Mouse (Mus musculus) embryonic fibroblast, embryonic 13.5 days (primary cell): ENCODE results near the gene Ces1f.

ENCODE experiments used
- CTCF ChIP-seq: IDR thresholded peaks from 2 replicates; pipeline ENCODE4 v1.5.1; 2011; ENCODE audit warnings: mild to moderate bottlenecking, control low read depth, low read length, moderate library complexity, borderline replicate concordance; ENCODE audit not compliant: insufficient read depth
- POLR2A ChIP-seq: IDR thresholded peaks from 2 replicates; pipeline ENCODE4 v1.6.1; 2011; ENCODE audit warnings: low read depth, mild to moderate bottlenecking, control low read depth, low read length, moderate library complexity

DNA sequence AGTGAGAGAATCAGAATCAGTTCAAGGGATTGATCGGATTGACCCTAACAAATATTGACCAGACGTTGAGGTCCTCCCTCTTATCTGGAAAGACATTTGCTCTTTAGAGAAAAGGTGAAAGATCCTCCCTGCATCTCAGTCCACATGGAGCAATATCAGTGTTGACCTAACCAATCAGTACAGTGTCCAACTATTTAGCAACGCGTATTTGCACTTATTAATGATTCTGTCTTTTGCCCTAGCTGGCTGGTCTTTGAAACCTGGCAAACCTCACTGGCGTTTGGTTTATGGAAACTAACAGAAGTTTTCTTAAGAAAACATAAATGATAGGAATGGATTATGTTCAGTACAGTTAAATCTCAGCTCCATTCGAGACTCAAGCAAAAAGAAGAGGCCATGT, 45.5 kb downstream of the Ces1f start:
- no peak for TF ChIP-seq CTCF
- TF ChIP-seq POLR2A, result no peak
